Mouse (Mus musculus): ENCODE measurements around the gene Zfp933. TPM values are rescaled to one million over a fixed set of nuclear protein-coding genes. Genes with fewer than 3 reads are reported as not detected.
"Not testable (repeated sequence)": the region's sequence is repeated elsewhere in the genome, so short reads cannot be mapped to it uniquely, and the experiment has no call there.

Zfp933 gene
- total and polyA plus RNA-seq, 3 experiments = 2.0 to 5.6 (median 3.0) TPM

GRCm38 (mm10) chr4:147808483-147808882 lies 39.7 kb downstream of the Zfp933 start:
- H3K4me2 ChIP-seq (ENCODE audit: insufficient read depth, low read depth, poor library complexity, severe bottlenecking) = peak overlapping the region; percentile 83
- dilution Hi-C loops (cut with MboI; ENCODE audit: extremely low pct_ligation_motif_present, extremely low pct_unique_long_range_greater_than_20kb, low sequenced_read_pairs); H3K9me3 ChIP-seq (replicated peaks; ENCODE audit: low read length); H3K27me3 ChIP-seq (replicated peaks); in situ Hi-C loops (cut with MboI; ENCODE audit: low pct_ligation_motif_present, low pct_unique_long_range_greater_than_20kb, low sequenced_read_pairs); H3K79me2 ChIP-seq (replicated peaks; ENCODE audit: control insufficient read depth, extremely low read depth, insufficient read depth, poor library complexity, severe bottlenecking): not testable (repeated sequence)
- DNase-seq (ENCODE audit: extremely low read depth) = peak; percentile 92
- H3K9ac ChIP-seq (ENCODE audit: insufficient read depth, low read depth) = peak overlapping the region; percentile 94; the same call in 1 of the 2 replicates
- H3K4me1 ChIP-seq (ENCODE audit: control insufficient read depth in 1 of 2, insufficient read depth in 2 of 2) = peaks cover 0 to 11% of the 10 kb centered on the region in 2 experiments; a peak in 2 of 4 replicates
- peak overlapping the region; percentile 47 to 97 (median 67) for H3K4me3 ChIP-seq (replicated peaks in 1 of 3; ENCODE audit: low read depth in 2 of 3, low read length in 2 of 3, poor library complexity in 1 of 3)
- peak overlapping the region; percentile 50; the same call in 1 of the 2 replicates for H3K27ac ChIP-seq (ENCODE audit: insufficient read depth, low read depth)
- H3K36me3 ChIP-seq (replicated peaks in 1 of 2; ENCODE audit: control insufficient read depth in 1 of 2, insufficient read depth in 1 of 2, low read length in 1 of 2) = peaks cover 6 to 15% of the 10 kb centered on the region in 2 experiments
- TF ChIP-seq CHD2 (IDR thresholded peaks at IDR 0.05; ENCODE audit: low read length) (peak; percentile 67), TBP (conservative IDR thresholded peaks at IDR 0.05; ENCODE audit: low read depth, low read length) (peak; percentile 83), BHLHE40 (IDR thresholded peaks at IDR 0.05; ENCODE audit: low read depth, low read length) (peak; percentile 50; the same call in 1 of the 2 replicates), TCF12 (IDR thresholded peaks at IDR 0.05; ENCODE audit: low read depth, low read length) (peak; percentile 84), POLR2A (IDR thresholded peaks at IDR 0.05; ENCODE audit: low read depth, low read length) (peak; percentile 44; the same call in 1 of the 2 replicates), EP300 (IDR thresholded peaks at IDR 0.05; ENCODE audit: low read length) (peak; percentile 75), IRF4 (IDR thresholded peaks at IDR 0.05; ENCODE audit: low read depth, low read length) (peak; percentile 74; the same call in 1 of the 2 replicates), POLR2AphosphoS2 (IDR thresholded peaks at IDR 0.05; ENCODE audit: low read depth, low read length) (0 out of 2 replicates have a peak, but pooled peaks have one; percentile 44), ETS1 (conservative IDR thresholded peaks at IDR 0.05; ENCODE audit: low read depth, low read length) (peak; percentile 95), ELF1 (IDR thresholded peaks at IDR 0.05; ENCODE audit: low read depth, low read length) (0 out of 2 replicates have a peak, but pooled peaks have one; percentile 33), MAZ (IDR thresholded peaks at IDR 0.05; ENCODE audit: low read depth, low read length) (peak; percentile 79), MEF2A (IDR thresholded peaks at IDR 0.05; ENCODE audit: borderline replicate concordance, low read depth, low read length) (peak; percentile 96)

GRCm38 (mm10) chr4:147795308-147795707 lies 52.9 kb downstream of the Zfp933 start:
- H3K9me3 ChIP-seq (replicated peaks; ENCODE audit: low read length); H3K36me3 ChIP-seq (replicated peaks in 1 of 2; ENCODE audit: control insufficient read depth in 1 of 2, insufficient read depth in 1 of 2, low read length in 1 of 2); H3K4me3 ChIP-seq (replicated peaks in 1 of 3; ENCODE audit: low read depth in 2 of 3, low read length in 2 of 3, poor library complexity in 1 of 3); H3K4me1 ChIP-seq (ENCODE audit: control insufficient read depth in 1 of 2, insufficient read depth in 2 of 2); dilution Hi-C loops (cut with MboI; ENCODE audit: extremely low pct_ligation_motif_present, extremely low pct_unique_long_range_greater_than_20kb, low sequenced_read_pairs); in situ Hi-C loops (cut with MboI; ENCODE audit: low pct_ligation_motif_present, low pct_unique_long_range_greater_than_20kb, low sequenced_read_pairs); H3K27me3 ChIP-seq (replicated peaks); DNase-seq (ENCODE audit: extremely low read depth); H3K79me2 ChIP-seq (replicated peaks; ENCODE audit: control insufficient read depth, extremely low read depth, insufficient read depth, poor library complexity, severe bottlenecking); H3K4me2 ChIP-seq (ENCODE audit: insufficient read depth, low read depth, poor library complexity, severe bottlenecking); H3K27ac ChIP-seq (ENCODE audit: insufficient read depth, low read depth); H3K9ac ChIP-seq (ENCODE audit: insufficient read depth, low read depth): not testable (repeated sequence)

DNA sequence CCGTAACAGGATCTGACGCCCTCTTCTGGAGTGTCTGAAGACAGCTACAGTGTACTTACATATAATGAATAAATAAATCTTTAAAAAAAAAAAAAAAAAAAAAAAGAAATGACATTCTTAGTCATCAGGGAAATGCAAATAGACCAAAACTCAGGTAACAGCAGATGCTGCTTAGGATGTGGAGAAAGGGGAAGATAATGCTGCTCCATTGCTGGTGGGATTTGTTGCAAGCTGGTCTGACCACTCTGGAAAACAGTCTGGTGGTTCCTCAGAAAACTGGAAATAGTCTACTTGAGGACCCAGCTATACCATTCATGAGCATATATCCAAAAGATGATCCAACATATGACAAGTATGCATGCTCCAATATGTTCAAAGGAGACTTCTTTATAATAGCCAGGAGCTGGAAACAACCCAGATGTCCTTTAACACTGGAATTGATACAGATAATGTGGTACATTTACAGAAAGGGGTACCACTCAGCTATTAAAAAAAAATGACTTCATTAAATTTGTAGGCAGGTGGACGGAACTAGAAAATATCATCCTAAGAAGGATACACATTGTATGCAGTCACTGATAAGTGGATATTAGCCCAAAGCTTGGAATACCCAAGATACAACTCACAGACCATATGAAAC lies 54.0 kb downstream of the Zfp933 start:
- dilution Hi-C loops (cut with MboI; ENCODE audit: extremely low pct_ligation_motif_present, extremely low pct_unique_long_range_greater_than_20kb, low sequenced_read_pairs) = not testable (repeated sequence)

GRCm38 (mm10) chr4:147793390-147793916 lies 54.7 kb downstream of the Zfp933 start:
- H3K9me3 ChIP-seq (replicated peaks; ENCODE audit: low read length); H3K36me3 ChIP-seq (replicated peaks in 1 of 2; ENCODE audit: control insufficient read depth in 1 of 2, insufficient read depth in 1 of 2, low read length in 1 of 2); in situ Hi-C loops (cut with MboI; ENCODE audit: low pct_ligation_motif_present, low pct_unique_long_range_greater_than_20kb, low sequenced_read_pairs); H3K4me3 ChIP-seq (replicated peaks in 1 of 3; ENCODE audit: low read depth in 2 of 3, low read length in 2 of 3, poor library complexity in 1 of 3); DNase-seq (ENCODE audit: extremely low read depth); H3K4me1 ChIP-seq (ENCODE audit: control insufficient read depth in 1 of 2, insufficient read depth in 2 of 2); dilution Hi-C loops (cut with MboI; ENCODE audit: extremely low pct_ligation_motif_present, extremely low pct_unique_long_range_greater_than_20kb, low sequenced_read_pairs); H3K9ac ChIP-seq (ENCODE audit: insufficient read depth, low read depth); H3K27ac ChIP-seq (ENCODE audit: insufficient read depth, low read depth); H3K4me2 ChIP-seq (ENCODE audit: insufficient read depth, low read depth, poor library complexity, severe bottlenecking); H3K79me2 ChIP-seq (replicated peaks; ENCODE audit: control insufficient read depth, extremely low read depth, insufficient read depth, poor library complexity, severe bottlenecking); H3K27me3 ChIP-seq (replicated peaks): not testable (repeated sequence)

More for the DNA sequence above, 54.0 kb downstream of the Zfp933 start:
- H3K4me2 ChIP-seq (ENCODE audit: insufficient read depth, low read depth, poor library complexity, severe bottlenecking); H3K27ac ChIP-seq (ENCODE audit: insufficient read depth, low read depth); in situ Hi-C loops (cut with MboI; ENCODE audit: low pct_ligation_motif_present, low pct_unique_long_range_greater_than_20kb, low sequenced_read_pairs); H3K4me1 ChIP-seq (ENCODE audit: control insufficient read depth in 1 of 2, insufficient read depth in 2 of 2); H3K79me2 ChIP-seq (replicated peaks; ENCODE audit: control insufficient read depth, extremely low read depth, insufficient read depth, poor library complexity, severe bottlenecking); H3K9ac ChIP-seq (ENCODE audit: insufficient read depth, low read depth); H3K4me3 ChIP-seq (replicated peaks in 1 of 3; ENCODE audit: low read depth in 2 of 3, low read length in 2 of 3, poor library complexity in 1 of 3); H3K27me3 ChIP-seq (replicated peaks); DNase-seq (ENCODE audit: extremely low read depth); H3K9me3 ChIP-seq (replicated peaks; ENCODE audit: low read length); H3K36me3 ChIP-seq (replicated peaks in 1 of 2; ENCODE audit: control insufficient read depth in 1 of 2, insufficient read depth in 1 of 2, low read length in 1 of 2): not testable (repeated sequence)

Data from CH12.LX (cell line).